Mouse (Mus musculus) C2C12 (cell line): ENCODE measurements at regions not wholly inside any gene's neighbourhood (a gene's known extent, or its start where the extent isn't known, plus 50 kb on each side); places are given as distances from the start of the nearest gene placed in this dataset.

Source experiments
- H3K27me3 ChIP-seq: one replicate; pipeline ENCODE4 v1.6.1; 2011; ENCODE audit not compliant: control insufficient read depth, insufficient read depth, insufficient read length
- H3K36me3 ChIP-seq: one replicate; pipeline ENCODE4 v1.6.1; 2011; ENCODE audit not compliant: control insufficient read depth, insufficient read depth
- H3K4me3 ChIP-seq: one replicate; pipeline ENCODE4 v1.5.1; 2011; ENCODE audit warnings: mild to moderate bottlenecking, control low read depth; ENCODE audit not compliant: poor library complexity, insufficient read depth, severe bottlenecking
- H3K79me2 ChIP-seq: one replicate; pipeline ENCODE4 v1.6.1; 2011; ENCODE audit not compliant: control insufficient read depth, insufficient read depth
- H3K79me3 ChIP-seq: one replicate; pipeline ENCODE4 v1.6.1; 2011; ENCODE audit warnings: low read depth, control low read depth
- H3ac ChIP-seq: one replicate; pipeline ENCODE3; 2011; ENCODE audit warnings: low read depth; ENCODE audit not compliant: control insufficient read depth, insufficient read length
- CEBPB ChIP-seq: IDR thresholded peaks from one replicate; pipeline ENCODE4 v1.6.1; 2011; ENCODE audit warnings: low read depth, mild to moderate bottlenecking, control low read depth, moderate library complexity
- CTCF ChIP-seq: IDR thresholded peaks from one replicate; pipeline ENCODE4 v1.5.1; 2011; ENCODE audit not compliant: control insufficient read depth, insufficient read depth, insufficient read length
- FOSL1 ChIP-seq: IDR thresholded peaks from one replicate; pipeline ENCODE4 v1.8.0; 2011; ENCODE audit warnings: mild to moderate bottlenecking, low read length; ENCODE audit not compliant: poor library complexity, insufficient read depth, severe bottlenecking
- MAX ChIP-seq: IDR thresholded peaks from one replicate; pipeline ENCODE4 v1.6.1; 2011; ENCODE audit warnings: mild to moderate bottlenecking, control low read depth
- MYOD1 ChIP-seq: IDR thresholded peaks from one replicate; pipeline ENCODE4 v1.6.1; 2011; ENCODE audit warnings: low read depth; ENCODE audit not compliant: control insufficient read depth, insufficient read length
- MYOG ChIP-seq: IDR thresholded peaks from one replicate; pipeline ENCODE4 v1.6.1; 2011; ENCODE audit not compliant: control insufficient read depth, insufficient read length; ENCODE audit errors: extremely low read depth
- USF1 ChIP-seq: IDR thresholded peaks from one replicate; pipeline ENCODE4 v1.6.1; 2011; ENCODE audit warnings: low read depth, mild to moderate bottlenecking, control low read depth, moderate library complexity

GRCm38 (mm10) chr4:24219583-24219982 is 276.7 kb upstream of the Mms22l start:
- TF ChIP-seq FOSL1, result no peak
- no peak for TF ChIP-seq CEBPB
- no peak for TF ChIP-seq MYOD1
- TF ChIP-seq MAX, result no peak
- no peak for TF ChIP-seq CTCF
- no peak for TF ChIP-seq MYOG
- no peak for TF ChIP-seq USF1
- Histone ChIP-seq H3K79me3 (no peaks in the 10 kb centered on the region), H3K4me3 (no peak overlapping the region), H3ac (no peak overlapping the region), H3K36me3 (no peaks in the 10 kb centered on the region), H3K27me3 (no peaks in the 10 kb centered on the region), H3K79me2 (no peaks in the 10 kb centered on the region)

- Histone ChIP-seq H3K4me3 (no peak overlapping the region), H3K79me3 (no peaks in the 10 kb centered on the region), H3ac (no peak overlapping the region), H3K79me2 (no peaks in the 10 kb centered on the region), H3K36me3 (no peaks in the 10 kb centered on the region), H3K27me3 (no peaks in the 10 kb centered on the region)
- TF ChIP-seq MYOD1 (no peak), MAX (no peak), MYOG (no peak), CTCF (no peak), USF1 (no peak)
These were observed 251.1 kb upstream of the Mms22l start for GRCm38 (mm10) chr4:24245124-24245523.

DNA sequence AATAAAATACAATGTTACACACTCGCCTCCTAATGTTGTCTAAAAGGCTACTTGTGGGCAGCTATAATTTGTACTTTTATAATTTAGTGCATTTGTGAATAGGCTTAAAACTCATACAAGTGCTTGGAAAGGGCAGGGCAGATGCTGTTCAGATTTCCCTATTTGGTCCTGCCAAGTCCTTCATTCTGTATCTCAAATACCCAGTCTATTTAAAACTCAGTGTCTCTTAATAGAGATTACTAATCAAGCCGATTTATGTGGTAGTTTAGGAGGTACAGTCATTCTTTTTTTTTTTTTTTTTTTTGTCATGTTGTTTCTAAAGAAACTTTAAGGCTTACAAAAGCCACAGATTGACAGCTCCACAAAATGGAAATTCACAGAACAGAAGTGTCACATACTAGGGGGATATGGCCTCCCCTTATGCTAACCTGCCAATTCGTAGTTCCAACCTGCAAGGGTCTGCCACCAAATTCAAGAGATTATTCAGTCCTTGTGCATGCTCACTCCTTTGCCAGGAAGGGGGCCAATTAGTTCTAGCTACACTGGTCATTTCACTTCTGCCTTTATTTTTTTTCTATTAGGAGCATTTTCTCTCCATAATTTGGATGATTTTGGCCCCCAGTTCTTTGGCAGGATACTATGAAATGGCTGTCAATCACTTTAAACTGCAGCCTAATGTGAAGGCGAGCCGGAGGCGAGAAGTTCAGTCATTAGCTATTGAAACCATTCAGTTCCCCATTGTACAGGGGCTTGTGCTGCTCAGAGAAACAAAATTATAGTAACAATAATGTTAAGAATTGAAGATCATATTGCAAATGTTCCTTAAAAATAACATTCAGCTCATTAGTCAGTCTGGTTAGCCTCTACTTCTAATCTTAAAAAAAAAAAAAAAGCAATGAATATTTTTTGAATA is 247.9 kb upstream of the Mms22l start:
- Histone ChIP-seq H3ac (no peak overlapping the region), H3K79me2 (no peaks in the 10 kb centered on the region), H3K36me3 (no peaks in the 10 kb centered on the region), H3K79me3 (no peaks in the 10 kb centered on the region), H3K27me3 (no peaks in the 10 kb centered on the region), H3K4me3 (no peak overlapping the region)
- no peak for TF ChIP-seq CEBPB
- no peak for TF ChIP-seq CTCF
- TF ChIP-seq MAX, result no peak
- TF ChIP-seq MYOD1, result no peak
- TF ChIP-seq FOSL1, result no peak
- no peak for TF ChIP-seq USF1
- no peak for TF ChIP-seq MYOG

DNA sequence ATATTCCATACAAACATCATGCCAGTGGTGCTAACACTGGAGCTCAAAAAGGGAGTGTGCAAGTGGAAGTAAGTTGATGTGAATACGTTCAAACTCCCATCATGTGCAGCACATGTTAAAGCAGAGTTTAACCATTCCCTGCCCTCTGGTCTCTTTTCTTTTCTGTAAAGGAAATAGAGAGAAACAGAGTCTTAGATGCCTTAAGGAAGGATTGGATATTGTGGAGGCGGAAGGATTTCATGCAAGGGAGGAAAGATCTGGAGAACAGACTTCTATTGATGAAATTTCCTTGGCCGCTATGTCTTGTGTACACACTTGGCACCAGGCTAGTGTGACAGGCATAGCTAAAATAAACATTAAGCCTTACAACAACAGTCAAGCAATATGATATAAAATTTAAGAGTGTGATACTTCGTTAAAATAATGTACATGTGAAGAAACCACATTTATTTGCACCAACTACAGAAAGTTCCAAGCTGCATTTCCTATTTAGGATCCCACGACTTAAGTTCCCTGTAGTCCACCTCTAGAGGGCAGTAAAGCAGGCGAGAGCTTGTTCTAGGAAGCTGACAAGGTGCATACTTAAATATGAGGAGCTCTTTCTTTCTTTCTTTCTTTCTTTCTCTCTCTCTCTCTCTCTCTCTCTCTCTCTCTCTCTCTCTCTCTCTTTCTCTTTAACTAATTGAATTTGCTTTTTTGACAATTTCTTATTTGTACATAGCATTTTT is 246.8 kb upstream of the Mms22l start:
- Histone ChIP-seq H3K27me3 (no peaks in the 10 kb centered on the region), H3K79me3 (no peaks in the 10 kb centered on the region), H3ac (no peak overlapping the region), H3K79me2 (no peaks in the 10 kb centered on the region), H3K4me3 (no peak overlapping the region), H3K36me3 (no peaks in the 10 kb centered on the region)
- TF ChIP-seq CTCF (no peak), MYOG (no peak), MYOD1 (no peak), MAX (no peak), USF1 (no peak), FOSL1 (no peak), CEBPB (no peak)

- no peaks in the 10 kb centered on the region for H3K27me3 ChIP-seq
- no peak overlapping the region for H3ac ChIP-seq
- TF ChIP-seq USF1 (no peak), MYOG (no peak), FOSL1 (no peak), CTCF (no peak), CEBPB (no peak), MYOD1 (no peak), MAX (no peak)
- no peaks in the 10 kb centered on the region for H3K79me2 ChIP-seq
- no peaks in the 10 kb centered on the region for H3K36me3 ChIP-seq
- H3K79me3 ChIP-seq, result no peaks in the 10 kb centered on the region
- H3K4me3 ChIP-seq, result no peak overlapping the region
These were observed 218.1 kb upstream of the Mms22l start for GRCm38 (mm10) chr4:24278154-24278553.
